Comparison of ENCODE assay signal across 10 mouse cellular contexts in genomic region chr1:171232800-171233730, GRCm38 (mm10). TPM values are rescaled to one million over a fixed set of nuclear protein-coding genes. Genes with fewer than 3 reads are reported as not detected.
DNase-seq lines count a peak whose midpoint lies in the region; ATAC-seq and TF ChIP-seq lines count a peak whose summit lies in the region.
"Had no signal": no experiment of that assay in that cellular context is flagged by ENCODE, and none has a peak within 500 bp of the region (broad histone marks: within the 10 kb centered on the region; RNA-seq: fewer than 3 reads in every experiment).

No protein-coding gene starts in this region.

- ATAC-seq in liver, embryonic 15.5 days (ENCODE audit: insufficient read depth), result peak; percentile 35
- peak; percentile 5; the same call in 1 of the 2 replicates for ATAC-seq in monocyte, adult 5-6 weeks (replicated peaks; ENCODE audit: insufficient number of reproducible peaks, low FRiP score, low TSS enrichment, poor library complexity, severe bottlenecking)

- H3K27me3 ChIP-seq in kidney, adult 2 months (replicated peaks; ENCODE audit: control insufficient read depth, insufficient read depth, low read length), result no peaks in the 10 kb centered on the region
- H3K27me3 ChIP-seq in liver, embryonic 15.5 days, result no peaks in the 10 kb centered on the region

- 82% methylated on average over 12 of the region's 12 CpGs for WGBS in kidney, adult 2 months
- WGBS in liver, embryonic 15.5 days (ENCODE audit: insufficient replicate concordance), result 32% methylated on average over 12 of the region's 12 CpGs

- peak overlapping the region; percentile 2; the same call in 1 of the 2 replicates for H3K27ac ChIP-seq in kidney, adult 2 months (ENCODE audit: insufficient read depth, low read depth, low read length)
- H3K27ac ChIP-seq in liver, embryonic 15.5 days (replicated peaks), result peak overlapping the region; percentile 74

- H3K9ac ChIP-seq in liver, embryonic 15.5 days, result no peak overlapping the region

- no peak overlapping the region for H3K4me3 ChIP-seq in kidney, adult 2 months (ENCODE audit: insufficient read depth, low read depth, low read length)
- peak overlapping the region; percentile 43 for H3K4me3 ChIP-seq in liver, embryonic 15.5 days (replicated peaks)

- H3K9me3 ChIP-seq in liver, embryonic 15.5 days (replicated peaks), result no peaks in the 10 kb centered on the region

- no peak for TF ChIP-seq CTCF in kidney, adult 2 months (conservative IDR thresholded peaks at IDR 0.05; ENCODE audit: insufficient read depth, insufficient read length, low read depth, low read length)

- peaks cover 11% of the 10 kb centered on the region for H3K36me3 ChIP-seq in kidney, adult 2 months (ENCODE audit: control insufficient read depth, insufficient read depth, low read length)
- peaks cover 42% of the 10 kb centered on the region for H3K36me3 ChIP-seq in liver, embryonic 15.5 days (replicated peaks)

- H3K4me2 ChIP-seq in liver, embryonic 15.5 days, result peak overlapping the region; percentile 27

- no peak for TF ChIP-seq POLR2A in kidney, adult 2 months (IDR thresholded peaks at IDR 0.05; ENCODE audit: low read depth, low read length)

- DNase-seq in kidney, adult 2 months, result no peak
- no peak for DNase-seq in kidney, postnatal 25 days
- peak; percentile 54 for DNase-seq in c-Kit-positive CD71-positive TER-119-negative erythroid progenitor cells, embryonic 14.5 days (ENCODE audit: low read depth)
- no peak for DNase-seq in urinary bladder, postnatal 36 days (ENCODE audit: low spot score in 2 of 2)
- DNase-seq in left cerebral cortex, postnatal 4 days, result no peak
- DNase-seq: right cerebral cortex, adult 18-20 months; thymus, postnatal 14 days had no signal

- intact Hi-C loops in left cerebral cortex, postnatal 4 days (cut with DNase I), result no loop called here

- peaks cover 8% of the 10 kb centered on the region; the same call in 1 of the 2 replicates for H3K4me1 ChIP-seq in kidney, adult 2 months (ENCODE audit: control insufficient read depth, insufficient read depth, low read length)
- peaks cover 47% of the 10 kb centered on the region for H3K4me1 ChIP-seq in liver, embryonic 15.5 days (replicated peaks)

RNA-seq across cellular contexts. Expression of gene Fcer1g, which starts 1.1 kb away (rescaled TPM):
- 35.8 and 46.8 TPM in 2 replicates for polyA plus RNA-seq in kidney, adult 2 months (2012; rRNA removed)
- 115 and 118 TPM in 2 replicates for polyA plus RNA-seq in liver, embryonic 15.5 days (2015; fragmentation: Nextera tagmentation; extraction: Ambion mirVana)
- total RNA-seq in monocyte, adult 5-6 weeks (2017), result 875 to 1,050 TPM (median 955 TPM) in 3 replicates
- 1 to 10 TPM; 7.1 to 8.0 TPM for total RNA-seq in left cerebral cortex, postnatal 4 days (2021)

RNA-seq across cellular contexts. Expression of gene Apoa2, which starts 8.2 kb away (rescaled TPM):
- 19.8 and 20.8 TPM in 2 replicates for polyA plus RNA-seq in kidney, adult 2 months (2012; rRNA removed)
- polyA plus RNA-seq in liver, embryonic 15.5 days (2015; fragmentation: Nextera tagmentation; extraction: Ambion mirVana), result 6,467 and 6,641 TPM in 2 replicates
- not detected in 3 replicates for total RNA-seq in monocyte, adult 5-6 weeks (2017)
- 1 to 10 TPM; 2.6 to 3.0 TPM for total RNA-seq in left cerebral cortex, postnatal 4 days (2021)
- total RNA-seq: MEL had no signal

RNA-seq across cellular contexts. Expression of gene Tomm40l, which starts 10.8 kb away (rescaled TPM):
- 46.4 and 51.8 TPM in 2 replicates for polyA plus RNA-seq in kidney, adult 2 months (2012; rRNA removed)
- polyA plus RNA-seq in liver, embryonic 15.5 days (2015; fragmentation: Nextera tagmentation; extraction: Ambion mirVana), result 15.8 and 16.2 TPM in 2 replicates
- total RNA-seq in monocyte, adult 5-6 weeks (2017), result 5.0 to 10.2 TPM (median 9.3 TPM) in 3 replicates
- total RNA-seq in left cerebral cortex, postnatal 4 days (2021), result 10 to 100 TPM; 50.7 to 56.9 TPM

RNA-seq across cellular contexts. Expression of gene Adamts4, which starts 17.2 kb away (rescaled TPM):
- 1.2 and 1.5 TPM in 2 replicates for polyA plus RNA-seq in kidney, adult 2 months (2012; rRNA removed)
- polyA plus RNA-seq in liver, embryonic 15.5 days (2015; fragmentation: Nextera tagmentation; extraction: Ambion mirVana), result 0.58 and 0.60 TPM in 2 replicates
- not detected in 3 replicates for total RNA-seq in monocyte, adult 5-6 weeks (2017)
- total RNA-seq in left cerebral cortex, postnatal 4 days (2021), result 1 to 10 TPM; 4.2 to 5.3 TPM
- total RNA-seq: MEL had no signal

RNA-seq across cellular contexts. Expression of gene Ndufs2, which starts 18.1 kb away (rescaled TPM):
- polyA plus RNA-seq in kidney, adult 2 months (2012; rRNA removed), result 374 and 559 TPM in 2 replicates
- polyA plus RNA-seq in liver, embryonic 15.5 days (2015; fragmentation: Nextera tagmentation; extraction: Ambion mirVana), result 137 and 144 TPM in 2 replicates
- total RNA-seq in monocyte, adult 5-6 weeks (2017), result 172 to 231 TPM (median 231 TPM) in 3 replicates
- 100 to 1,000 TPM; 183 to 186 TPM for total RNA-seq in left cerebral cortex, postnatal 4 days (2021)

Comparison
In these comparisons a context has a peak if more than half of its experiments do, and no peak if none do; other contexts are left out.
1. RNA of gene Fcer1g, which starts 1.1 kb away (total RNA-seq): 875 to 1,050 TPM in monocyte, adult 5-6 weeks; 7.1 to 8.0 TPM in left cerebral cortex, postnatal 4 days; every median in the first group is over 10 times any median in the second.